Comparison of ENCODE assay signal across 12 mouse cellular contexts in genomic region chr7:130720646-130721335, GRCm38 (mm10). TPM values are rescaled to one million over a fixed set of nuclear protein-coding genes. Genes with fewer than 3 reads are reported as not detected.
A peak's percentile ranks its signal among the peaks of the same experiment; 100 is the strongest.
DNase-seq lines count a peak whose midpoint lies in the region; ATAC-seq lines count a peak whose summit lies in the region.
"Had no signal": no experiment of that assay in that cellular context is flagged by ENCODE, and none has a peak within 500 bp of the region (broad histone marks: within the 10 kb centered on the region; RNA-seq: fewer than 3 reads in every experiment).

No protein-coding gene starts in this region.

- no peak overlapping the region for H3K4me2 ChIP-seq in heart, embryonic 16.5 days (ENCODE audit: low read depth, low read length)
- no peak overlapping the region for H3K4me2 ChIP-seq in midbrain, embryonic 14.5 days (ENCODE audit: low read length)
- H3K4me2 ChIP-seq: limb, embryonic 15.5 days had no signal

- no peaks in the 10 kb centered on the region for H3K27me3 ChIP-seq in heart, embryonic 16.5 days (ENCODE audit: control insufficient read depth, insufficient read depth, low read length)
- no peaks in the 10 kb centered on the region for H3K27me3 ChIP-seq in midbrain, embryonic 14.5 days (ENCODE audit: control insufficient read depth, insufficient read depth, low read length)
- H3K27me3 ChIP-seq: limb, embryonic 15.5 days had no signal

- no peaks in the 10 kb centered on the region for H3K9me3 ChIP-seq in heart, embryonic 16.5 days (replicated peaks; ENCODE audit: control insufficient read depth, low read length)
- no peaks in the 10 kb centered on the region for H3K9me3 ChIP-seq in midbrain, embryonic 14.5 days (ENCODE audit: control insufficient read depth, low read length)
- H3K9me3 ChIP-seq: limb, embryonic 15.5 days had no signal

- 73% methylated on average over 9 of the region's 9 CpGs for WGBS in heart, embryonic 16.5 days
- WGBS in midbrain, embryonic 14.5 days: 51% methylated on average over 9 of the region's 9 CpGs

- no peak for ATAC-seq in heart, embryonic 16.5 days (replicated peaks; ENCODE audit: extremely low read depth, insufficient read depth, low FRiP score)
- ATAC-seq in midbrain, embryonic 14.5 days (ENCODE audit: low FRiP score, low TSS enrichment): no peak; the same call in 1 of the 2 replicates
- ATAC-seq in megakaryocyte, adult 5-6 weeks (ENCODE audit: poor library complexity, severe bottlenecking): no peak

- peaks cover 12% of the 10 kb centered on the region for H3K36me3 ChIP-seq in heart, embryonic 16.5 days (ENCODE audit: control insufficient read depth, insufficient read depth)
- peaks cover 29% of the 10 kb centered on the region for H3K36me3 ChIP-seq in midbrain, embryonic 14.5 days (ENCODE audit: control insufficient read depth, insufficient read depth, low read length)

- peak overlapping the region; percentile 73 for H3K27ac ChIP-seq in heart, embryonic 16.5 days (ENCODE audit: low read length)
- H3K27ac ChIP-seq in midbrain, embryonic 14.5 days (replicated peaks; ENCODE audit: low read depth, low read length): peak overlapping the region; percentile 75

- DNase-seq in heart, adult 9 months (ENCODE audit: low spot score in 2 of 2): no peak
- peak; percentile 48 to 55 for DNase-seq in cerebellum, postnatal 10 days
- peak; percentile 75 for DNase-seq in kidney, adult 11 months
- peak; percentile 17 for DNase-seq in midbrain, embryonic 14.5 days
- no peak for DNase-seq in layer of hippocampus, adult 8-10 months (ENCODE audit: low spot score in 2 of 2)
- no peak for DNase-seq in thymus, postnatal 10 days (ENCODE audit: low spot score in 2 of 2)
- DNase-seq: adrenal gland, adult 2 months; heart, postnatal 14 days had no signal

- no peak overlapping the region for H3K9ac ChIP-seq in heart, embryonic 16.5 days (ENCODE audit: low read length)
- H3K9ac ChIP-seq in midbrain, embryonic 14.5 days (replicated peaks; ENCODE audit: low read length): peak overlapping the region; percentile 39
- H3K9ac ChIP-seq: limb, embryonic 15.5 days had no signal

- H3K4me1 ChIP-seq in heart, embryonic 16.5 days (ENCODE audit: control insufficient read depth, insufficient read depth, low read length): peaks cover 15% of the 10 kb centered on the region
- peaks cover 22% of the 10 kb centered on the region for H3K4me1 ChIP-seq in midbrain, embryonic 14.5 days (ENCODE audit: control insufficient read depth, insufficient read depth, low read length)

- H3K4me3 ChIP-seq in heart, embryonic 16.5 days (ENCODE audit: low read length): no peak overlapping the region
- H3K4me3 ChIP-seq in midbrain, embryonic 14.5 days (replicated peaks; ENCODE audit: low read depth, low read length): no peak overlapping the region
- H3K4me3 ChIP-seq: limb, embryonic 15.5 days had no signal

RNA-seq across cellular contexts. Expression of gene Btbd16, which starts 53.1 kb away (rescaled TPM):
- 0.08 and 0.17 TPM in 2 replicates for polyA plus RNA-seq in heart, embryonic 16.5 days (2015; fragmentation: Nextera tagmentation; extraction: Ambion mirVana)
- not detected in 2 replicates for polyA plus RNA-seq in midbrain, embryonic 14.5 days (2014; fragmentation: Nextera tagmentation; extraction: Ambion mirVana)
- total RNA-seq in layer of hippocampus, adult 8-10 months (2022): under 1 TPM; 0.33 to 0.58 (median 0.46) TPM
- 0.25 TPM in 1 of 2 replicates, not detected in the other for total RNA-seq in megakaryocyte, adult 5-6 weeks (2015)
- total RNA-seq in megakaryocyte, adult 5-6 weeks (2017): 0.29 TPM in 1 of 2 replicates, not detected in the other
- total RNA-seq: adrenal gland, adult 2 months had no signal
- polyA plus RNA-seq: adrenal gland, adult 2 months; embryonic facial prominence, embryonic 14.5 days had no signal

Comparison
In these comparisons a context has a peak if more than half of its experiments do, and no peak if none do; other contexts are left out.
1. DNase-seq: peak in cerebellum, postnatal 10 days (2 of 2), kidney, adult 11 months (single experiment) and midbrain, embryonic 14.5 days (single experiment); none in heart, adult 9 months (0 of 2), layer of hippocampus, adult 8-10 months (0 of 2) and thymus, postnatal 10 days (0 of 2).